Mouse (Mus musculus) kidney, embryonic 16.5 days (tissue): ENCODE measurements around the gene Crabp2. TPM values are rescaled to one million over a fixed set of nuclear protein-coding genes. Genes with fewer than 3 reads are reported as not detected.
A peak's percentile ranks its signal among the peaks of the same experiment; 100 is the strongest.

ENCODE experiments used
- ATAC-seq: fragments of 200-750 bp; cut with Nextera tagmentation; 2 replicates; pipeline ENCODE4 v1.8.0; 2017; ENCODE audit warnings: moderate TSS enrichment; ENCODE audit not compliant: low FRiP score, low TSS enrichment
- H3K27ac ChIP-seq: fragments of 300-500 bp; sonication (generic); 2 replicates; pipeline ENCODE4 v1.5.1; 2014; ENCODE audit warnings: low read length
- H3K27me3 ChIP-seq: fragments of 300-500 bp; sonication (generic); 2 replicates; pipeline ENCODE4 v1.6.1; 2014; ENCODE audit warnings: low read length, control low read depth, mixed read lengths; ENCODE audit not compliant: insufficient read depth
- H3K36me3 ChIP-seq: fragments of 300-500 bp; sonication (generic); 2 replicates; pipeline ENCODE4 v1.6.1; 2014; ENCODE audit warnings: low read length, control low read depth, mixed read lengths; ENCODE audit not compliant: insufficient read depth
- H3K4me1 ChIP-seq: fragments of 300-500 bp; sonication (generic); 2 replicates; pipeline ENCODE4 v1.6.1; 2014; ENCODE audit warnings: low read length, control low read depth, mixed read lengths; ENCODE audit not compliant: insufficient read depth
- H3K4me2 ChIP-seq: fragments of 300-500 bp; sonication (generic); replicated peaks from 2 replicates; pipeline ENCODE4 v1.6.1; 2014; ENCODE audit warnings: low read depth, low read length
- H3K4me3 ChIP-seq: fragments of 300-500 bp; sonication (generic); 2 replicates; pipeline ENCODE4 v1.5.1; 2014; ENCODE audit warnings: mild to moderate bottlenecking, low read length
- H3K9ac ChIP-seq: fragments of 300-500 bp; sonication (generic); replicated peaks from 2 replicates; pipeline ENCODE4 v1.6.1; 2014; ENCODE audit warnings: low read length
- H3K9me3 ChIP-seq: fragments of 300-500 bp; sonication (generic); 2 replicates; pipeline ENCODE4 v1.6.1; 2016; ENCODE audit warnings: low read length, control low read depth
- WGBS: fragments of 180-500 bp; shearing (Covaris S2); extraction: QIAGEN DNeasy Blood & Tissue Kit; methylation state at CpG from one replicate; pipeline ENCODE4 v1.1.7; 2014; 5-methylcytosine and 5-hydroxymethylcytosine counted together
- polyA plus RNA-seq: library from polyadenylated mRNA; unstranded; fragments of >200 nt; fragmentation: Nextera tagmentation; extraction: Ambion mirVana; gene quantifications from 2 replicates; pipeline ENCODE4 v1.2.1, GENCODE M21; 2015

Gene Crabp2
- polyA plus RNA-seq, 1 experiment from 2014 or later: 62.0 TPM

DNA sequence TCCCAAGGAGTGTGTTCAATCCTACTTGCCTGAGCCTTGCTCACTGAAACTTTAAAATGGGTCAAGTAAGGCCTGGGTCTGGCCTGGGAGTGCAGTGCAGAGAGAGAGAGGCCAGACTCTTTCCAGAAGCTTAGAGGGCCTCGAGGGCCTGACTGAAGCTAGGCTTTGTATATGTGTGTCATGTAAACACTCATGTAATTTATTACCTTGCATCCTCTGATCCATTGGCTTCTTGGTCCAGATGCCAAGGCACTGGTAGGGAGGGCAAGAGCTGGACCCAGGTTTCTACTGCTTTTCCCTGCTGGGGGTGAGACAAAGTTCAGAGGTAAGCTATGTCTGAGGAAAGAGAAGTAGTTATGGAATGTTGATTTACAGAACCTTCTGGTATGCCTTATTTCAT, 40.6 kb upstream of the Crabp2 start:
- Histone ChIP-seq H3K27me3 (no peaks in the 10 kb centered on the region), H3K4me1 (peaks cover 41% of the 10 kb centered on the region), H3K4me2 (peak overlapping the region; percentile 95), H3K9ac (peak overlapping the region; percentile 99), H3K4me3 (peak overlapping the region; percentile 97), H3K9me3 (no peaks in the 10 kb centered on the region), H3K36me3 (0 out of 2 replicates have a peak, but pooled peaks cover under 1% of the 10 kb centered on the region), H3K27ac (peak overlapping the region; percentile 97)
- no peak for ATAC-seq
- 0% methylated on average over 1 of the region's 1 CpGs for WGBS

GRCm38 (mm10) chr3:87909381-87909780, 39.1 kb upstream of the Crabp2 start:
- no peaks in the 10 kb centered on the region for H3K9me3 ChIP-seq
- H3K36me3 ChIP-seq: peaks cover 15% of the 10 kb centered on the region
- peak overlapping the region; percentile 61 for H3K9ac ChIP-seq
- peak overlapping the region; percentile 51 for H3K4me2 ChIP-seq
- ATAC-seq: no peak
- peak overlapping the region; percentile 48 for H3K4me3 ChIP-seq
- H3K27me3 ChIP-seq: no peaks in the 10 kb centered on the region
- peaks cover 41% of the 10 kb centered on the region for H3K4me1 ChIP-seq
- 87% methylated on average over 2 of the region's 2 CpGs for WGBS
- H3K27ac ChIP-seq: peak overlapping the region; percentile 97

GRCm38 (mm10) chr3:87909874-87910273, 38.6 kb upstream of the Crabp2 start:
- Histone ChIP-seq H3K9me3 (no peaks in the 10 kb centered on the region), H3K27me3 (no peaks in the 10 kb centered on the region), H3K36me3 (peaks cover 20% of the 10 kb centered on the region), H3K9ac (peak overlapping the region; percentile 61), H3K4me1 (peaks cover 41% of the 10 kb centered on the region), H3K4me3 (peak overlapping the region; percentile 48), H3K4me2 (peak overlapping the region; percentile 51), H3K27ac (peak overlapping the region; percentile 97)
- WGBS: 10% methylated on average over 4 of the region's 4 CpGs
- ATAC-seq: no peak

DNA sequence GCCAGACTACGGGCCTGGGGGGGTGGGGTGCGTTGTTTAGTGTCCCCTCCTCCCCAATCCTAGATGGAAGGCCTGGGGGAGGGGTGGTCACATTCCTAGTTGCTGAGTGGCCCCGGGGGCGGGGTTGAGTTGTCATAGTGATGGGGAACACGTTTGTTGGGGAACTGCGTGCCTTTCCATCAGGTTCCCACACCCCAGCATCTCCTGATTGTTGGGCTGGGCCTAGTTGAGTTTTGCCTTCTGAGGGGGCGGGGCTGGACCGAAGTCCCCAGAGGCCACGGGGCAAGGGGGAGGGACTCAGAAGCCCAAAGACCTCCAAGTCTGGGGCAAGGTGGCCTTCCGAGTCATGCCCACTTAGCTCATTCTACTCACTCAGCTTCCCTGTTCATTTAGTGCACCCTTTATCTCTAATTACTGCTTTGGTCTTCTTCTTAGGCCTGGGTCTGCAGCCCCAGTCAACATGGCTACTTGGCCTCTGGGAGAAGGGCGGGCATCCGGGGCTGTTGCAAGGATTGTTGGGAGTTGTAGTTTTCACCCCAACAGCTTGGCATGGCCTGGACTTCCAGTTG, 37.8 kb upstream of the Crabp2 start:
- Histone ChIP-seq H3K27me3 (no peaks in the 10 kb centered on the region), H3K4me3 (peak overlapping the region; percentile 48), H3K36me3 (peaks cover 26% of the 10 kb centered on the region), H3K27ac (peak overlapping the region; percentile 97), H3K4me2 (peak overlapping the region; percentile 51), H3K4me1 (peaks cover 41% of the 10 kb centered on the region), H3K9ac (peak overlapping the region; percentile 61), H3K9me3 (no peaks in the 10 kb centered on the region)
- ATAC-seq: peak; percentile 53
- 6% methylated on average over 12 of the region's 12 CpGs for WGBS

- ATAC-seq: no peak
- H3K9me3 ChIP-seq: no peaks in the 10 kb centered on the region
- H3K27me3 ChIP-seq: no peaks in the 10 kb centered on the region
- H3K4me3 ChIP-seq: no peak overlapping the region
- 81% methylated on average over 7 of the region's 7 CpGs for WGBS
- no peak overlapping the region for H3K4me2 ChIP-seq
- H3K9ac ChIP-seq: no peak overlapping the region
- peaks cover 31% of the 10 kb centered on the region for H3K4me1 ChIP-seq
- no peak overlapping the region for H3K27ac ChIP-seq
- peaks cover 46% of the 10 kb centered on the region for H3K36me3 ChIP-seq
Measured at GRCm38 (mm10) chr3:87913491-87913890, 35.0 kb upstream of the Crabp2 start.

GRCm38 (mm10) chr3:87913891-87914290, 34.6 kb upstream of the Crabp2 start:
- Histone ChIP-seq H3K36me3 (peaks cover 46% of the 10 kb centered on the region), H3K27ac (no peak overlapping the region), H3K27me3 (no peaks in the 10 kb centered on the region), H3K4me3 (no peak overlapping the region), H3K9ac (no peak overlapping the region), H3K9me3 (no peaks in the 10 kb centered on the region), H3K4me2 (no peak overlapping the region), H3K4me1 (peaks cover 27% of the 10 kb centered on the region)
- WGBS: 96% methylated on average over 10 of the region's 10 CpGs
- ATAC-seq: no peak

GRCm38 (mm10) chr3:87916990-87917389, 31.5 kb upstream of the Crabp2 start:
- Histone ChIP-seq H3K4me1 (peaks cover 4% of the 10 kb centered on the region), H3K9ac (no peak overlapping the region), H3K9me3 (no peaks in the 10 kb centered on the region), H3K4me3 (no peak overlapping the region), H3K27me3 (no peaks in the 10 kb centered on the region), H3K36me3 (peaks cover 50% of the 10 kb centered on the region), H3K27ac (no peak overlapping the region), H3K4me2 (no peak overlapping the region)
- 94% methylated on average over 1 of the region's 1 CpGs for WGBS
- ATAC-seq: no peak

DNA sequence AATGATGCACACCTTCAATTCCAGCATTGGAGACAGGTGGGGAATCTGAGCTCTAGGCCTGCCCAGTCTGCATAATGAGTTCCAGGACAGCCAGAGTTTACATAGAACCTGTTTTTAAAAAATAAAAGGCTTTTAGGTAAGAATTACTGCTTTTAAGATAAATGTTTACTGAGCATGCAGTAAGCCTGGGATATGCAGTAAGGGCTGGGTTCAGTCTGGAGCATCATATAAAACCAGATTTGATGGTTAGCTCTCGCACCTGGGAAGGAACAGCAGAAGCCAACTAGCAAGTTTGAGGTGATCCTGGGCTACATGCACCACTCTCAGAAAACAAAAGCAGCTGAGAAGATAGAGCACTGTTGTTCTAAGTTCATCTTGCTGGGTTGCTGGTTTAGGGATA, 29.9 kb upstream of the Crabp2 start:
- Histone ChIP-seq H3K27me3 (no peaks in the 10 kb centered on the region), H3K9ac (no peak overlapping the region), H3K36me3 (peaks cover 57% of the 10 kb centered on the region), H3K9me3 (no peaks in the 10 kb centered on the region), H3K4me1 (peaks cover 4% of the 10 kb centered on the region), H3K4me3 (no peak overlapping the region), H3K27ac (peak overlapping the region; percentile 2; the same call in 1 of the 2 replicates), H3K4me2 (no peak overlapping the region)
- WGBS: 94% methylated on average over 1 of the region's 1 CpGs
- ATAC-seq: no peak

DNA sequence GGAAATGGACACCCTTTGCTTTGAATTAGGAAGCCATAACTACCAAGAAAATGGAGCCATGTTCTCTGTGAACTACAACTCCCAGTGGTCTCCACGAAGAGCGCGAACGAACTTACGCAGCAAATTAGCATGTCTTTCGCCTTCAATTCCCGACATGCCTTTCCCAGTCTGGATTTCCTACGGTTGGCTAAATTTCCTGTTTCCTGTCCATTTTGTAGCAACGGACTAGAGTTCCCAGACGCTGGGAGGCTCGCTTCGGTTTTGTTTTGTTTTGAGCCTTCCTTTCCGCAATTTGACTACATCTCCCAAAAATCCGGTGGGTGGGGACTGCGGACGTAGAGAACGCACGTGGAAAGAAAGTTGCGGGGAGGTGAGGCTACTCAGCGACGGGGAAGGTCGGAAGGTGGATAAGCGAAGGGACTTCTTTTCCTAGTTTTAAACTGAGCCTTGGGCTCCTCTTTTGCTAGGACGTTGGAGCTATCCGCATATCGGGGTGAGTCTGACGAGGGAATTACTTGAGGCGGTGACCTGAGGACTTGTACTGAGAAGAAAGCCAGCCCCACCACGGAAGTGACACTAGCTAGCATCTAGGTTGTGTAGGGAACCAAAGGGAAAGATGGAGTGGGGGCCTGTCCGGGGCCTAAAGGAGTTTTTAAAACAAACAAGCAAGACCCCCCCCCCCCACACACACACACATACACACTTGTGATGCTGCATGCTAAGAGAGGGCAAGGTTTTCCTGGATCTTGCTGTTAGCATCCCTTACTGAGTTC, 28.9 kb upstream of the Crabp2 start, which contains the start of gene Mrpl24:
TSS of gene Mrpl24 (plus strand) at position 171 of the 773 bp plus-strand sequence.
- Histone ChIP-seq H3K9me3 (no peaks in the 10 kb centered on the region), H3K27me3 (no peaks in the 10 kb centered on the region), H3K9ac (peak within 1 kb of the TSS; percentile 81), H3K36me3 (peaks cover 57% of the 10 kb centered on the region), H3K4me3 (peak within 1 kb of the TSS; percentile 79), H3K27ac (peak within 1 kb of the TSS; percentile 89), H3K4me2 (peak within 1 kb of the TSS; percentile 77), H3K4me1 (peaks cover 4% of the 10 kb centered on the region)
- peak; percentile 86 for ATAC-seq
- under 1% methylated on average over 30 of the region's 30 CpGs for WGBS
